Mouse (Mus musculus) testis, adult 2 months (tissue): ENCODE measurements around the gene Pxylp1.

Experiments
- CTCF ChIP-seq: fragments of 200-500 bp; IDR thresholded peaks from 2 replicates; pipeline ENCODE4 v1.5.1; 2012; ENCODE audit warnings: low read depth, mild to moderate bottlenecking, inconsistent platforms, low read length, moderate library complexity; ENCODE audit not compliant: control insufficient read depth, insufficient read depth, insufficient replicate concordance
- POLR2A ChIP-seq: fragments of 200-500 bp; IDR thresholded peaks from 2 replicates; pipeline ENCODE4 v1.6.1; 2012; ENCODE audit warnings: low read depth, mild to moderate bottlenecking, inconsistent platforms, low read length, moderate library complexity; ENCODE audit not compliant: control insufficient read depth

- TF ChIP-seq CTCF (no peak), POLR2A (no peak)
Measured at GRCm38 (mm10) chr9:96837781-96838420, 54.6 kb downstream of the Pxylp1 start.
